In the genomic region with DNA sequence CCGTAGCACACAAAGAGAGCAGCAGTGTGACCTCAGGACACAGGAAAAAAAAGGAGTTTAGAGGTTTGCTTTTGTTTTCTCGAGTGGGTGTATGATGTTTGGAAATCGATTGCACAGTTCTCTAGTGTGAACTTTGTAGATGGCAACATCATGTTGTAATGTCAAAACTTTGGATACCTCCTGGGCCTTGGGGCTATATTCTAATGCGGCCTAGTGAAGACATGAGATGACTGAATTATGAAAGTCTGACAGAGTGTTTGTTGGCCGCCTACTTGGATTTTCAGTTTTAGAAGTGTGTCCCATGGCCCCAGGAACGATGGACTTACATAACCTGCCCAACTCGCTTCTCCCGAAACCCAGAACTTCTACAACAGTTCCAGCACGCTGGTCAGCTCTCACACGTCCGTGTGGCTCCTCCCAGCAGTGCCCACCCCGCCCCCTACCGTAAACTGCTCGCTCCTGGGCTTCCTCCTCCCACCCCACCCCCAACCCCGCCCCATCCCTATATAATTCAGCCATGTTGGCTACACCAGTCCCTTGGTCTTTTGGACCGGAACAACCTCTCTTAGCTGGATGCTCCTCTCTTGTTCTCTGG, we compare ENCODE assay signal across 23 mouse cellular contexts. TPM values are rescaled to one million over a fixed set of nuclear protein-coding genes. Genes with fewer than 3 reads are reported as not detected.
A peak's percentile ranks its signal among the peaks of the same experiment; 100 is the strongest.
DNase-seq lines count a peak whose midpoint lies in the region; ATAC-seq and TF ChIP-seq lines count a peak whose summit lies in the region.
"Had no signal": no experiment of that assay in that cellular context is flagged by ENCODE, and none has a peak within 500 bp of the region (broad histone marks: within the 10 kb centered on the region; RNA-seq: fewer than 3 reads in every experiment).

No protein-coding gene starts in this region.

- H3K9me3 ChIP-seq in stomach, postnatal 0 days (ENCODE audit: control insufficient read depth, low read length) = no peaks in the 10 kb centered on the region
- H3K9me3 ChIP-seq: embryonic facial prominence, embryonic 13.5 days; forebrain, embryonic 15.5 days; heart, embryonic 15.5 days; limb, embryonic 15.5 days had no signal

- no peak for TF ChIP-seq EP300 in stomach, postnatal 0 days (optimal IDR thresholded peaks at IDR 0.05)

- DNase-seq in lung, adult 18-20 months = peak; percentile 27 to 52
- no peak for DNase-seq in lung, postnatal 25 days (ENCODE audit: low spot score)
- peak; percentile 91 for DNase-seq in R1 (ENCODE audit: low read depth, low spot score)
- peak; percentile 93 for DNase-seq in fat pad, adult 2 months (ENCODE audit: extremely low read depth, low read depth, low spot score)
- peak; percentile 51 for DNase-seq in stomach, postnatal 0 days (ENCODE audit: low spot score)
- DNase-seq in right cerebral cortex, postnatal 25 days = no peak
- DNase-seq in urinary bladder, postnatal 25 days (ENCODE audit: low spot score) = no peak
- DNase-seq: adrenal gland, postnatal 36 days; cerebellum, adult 11-12 months; cerebellum, postnatal 25 days; gastrocnemius, postnatal 14 days; heart, adult 2 months; heart, postnatal 4 days; kidney, adult 11 months; lung, postnatal 10 days had no signal

- H3K27me3 ChIP-seq in stomach, postnatal 0 days (ENCODE audit: control insufficient read depth, insufficient read depth, low read length) = no peaks in the 10 kb centered on the region
- H3K27me3 ChIP-seq: CH12.LX; embryonic facial prominence, embryonic 13.5 days; forebrain, embryonic 15.5 days; heart, embryonic 15.5 days; limb, embryonic 15.5 days had no signal

- H3K9ac ChIP-seq in stomach, postnatal 0 days (ENCODE audit: low read length) = no peak overlapping the region
- H3K9ac ChIP-seq: embryonic facial prominence, embryonic 13.5 days; forebrain, embryonic 15.5 days; heart, embryonic 15.5 days; limb, embryonic 15.5 days had no signal

- no peaks in the 10 kb centered on the region for H3K36me3 ChIP-seq in stomach, postnatal 0 days (ENCODE audit: control insufficient read depth, insufficient read depth, low read length)
- H3K36me3 ChIP-seq: embryonic facial prominence, embryonic 13.5 days; forebrain, embryonic 15.5 days; heart, embryonic 15.5 days; limb, embryonic 15.5 days had no signal

- 56% methylated on average over 16 of the region's 16 CpGs for WGBS in stomach, postnatal 0 days

- peak; percentile 17; the same call in 1 of the 2 replicates for ATAC-seq in stomach, postnatal 0 days (ENCODE audit: low FRiP score, low TSS enrichment)
- ATAC-seq: activated CD4-positive, CD25-positive, alpha-beta regulatory T cell, adult 4 months; forebrain, embryonic 15.5 days; hindbrain, postnatal 0 days; midbrain, embryonic 16.5 days had no signal

- TF ChIP-seq CTCF in stomach, postnatal 0 days (IDR thresholded peaks at IDR 0.05; ENCODE audit: low read depth) = no peak

- H3K4me3 ChIP-seq in stomach, postnatal 0 days (ENCODE audit: low read depth, low read length) = no peak overlapping the region
- H3K4me3 ChIP-seq: embryonic facial prominence, embryonic 13.5 days; forebrain, embryonic 15.5 days; heart, adult 2 months; heart, embryonic 15.5 days; limb, embryonic 15.5 days had no signal

- H3K4me1 ChIP-seq in stomach, postnatal 0 days (replicated peaks; ENCODE audit: control insufficient read depth, insufficient read depth) = no peaks in the 10 kb centered on the region
- H3K4me1 ChIP-seq: forebrain, embryonic 15.5 days had no signal

- no peak overlapping the region for H3K27ac ChIP-seq in stomach, postnatal 0 days (replicated peaks)
- H3K27ac ChIP-seq: embryonic facial prominence, embryonic 13.5 days; forebrain, embryonic 15.5 days; heart, adult 2 months; heart, embryonic 15.5 days; hindbrain, postnatal 0 days; limb, embryonic 15.5 days had no signal

- no peak overlapping the region for H3K4me2 ChIP-seq in stomach, postnatal 0 days (replicated peaks; ENCODE audit: low read depth)
- H3K4me2 ChIP-seq: embryonic facial prominence, embryonic 13.5 days; forebrain, embryonic 15.5 days; heart, embryonic 15.5 days; limb, embryonic 15.5 days had no signal

RNA-seq across cellular contexts. Expression of a gene that starts 42.7 kb away (rescaled TPM):
- polyA plus RNA-seq in stomach, postnatal 0 days (2015; fragmentation: Nextera tagmentation; extraction: Ambion mirVana) = 2.5 and 2.6 TPM in 2 replicates

Comparison
In these comparisons a context has a peak if more than half of its experiments do, and no peak if none do; other contexts are left out.
1. DNase-seq: peak in lung, adult 18-20 months (2 of 2), R1 (single experiment), fat pad, adult 2 months (single experiment) and stomach, postnatal 0 days (single experiment); none in lung, postnatal 25 days (single experiment), right cerebral cortex, postnatal 25 days (single experiment) and urinary bladder, postnatal 25 days (single experiment).